ENCODE assay signal across 7 mouse cellular contexts in genomic region chr8:120322956-120323448, GRCm38 (mm10).
A peak's percentile ranks its signal among the peaks of the same experiment; 100 is the strongest.
DNase-seq lines count a peak whose midpoint lies in the region; ATAC-seq and TF ChIP-seq lines count a peak whose summit lies in the region.

No protein-coding gene starts in this region.

- no peak overlapping the region for H3K9ac ChIP-seq in MEL (ENCODE audit: control insufficient read depth, low read depth, low read length, poor library complexity, severe bottlenecking)
- peak overlapping the region; percentile 35; the same call in 1 of the 2 replicates for H3K9ac ChIP-seq in forebrain, embryonic 14.5 days (ENCODE audit: low read length)
- 0 out of 2 replicates have a peak overlapping the region, but pooled peaks have one; percentile 19 for H3K9ac ChIP-seq in hindbrain, embryonic 15.5 days
- H3K9ac ChIP-seq in midbrain, embryonic 11.5 days (ENCODE audit: low read length), result peak overlapping the region; percentile 47; the same call in 1 of the 2 replicates
- no peak overlapping the region for H3K9ac ChIP-seq in stomach, embryonic 14.5 days (replicated peaks; ENCODE audit: low read depth, low read length)

- no peak for TF ChIP-seq EP300 in MEL (IDR thresholded peaks at IDR 0.05; ENCODE audit: low read depth in 1 of 2, low read length in 2 of 2)

- no peaks in the 10 kb centered on the region for H3K79me2 ChIP-seq in MEL (ENCODE audit: control insufficient read depth, insufficient read depth, low read length, poor library complexity)

- H3K4me3 ChIP-seq in MEL (ENCODE audit: control insufficient read depth in 1 of 2, insufficient read depth in 1 of 2, low read depth in 2 of 2, low read length in 2 of 2), result no peak overlapping the region
- no peak overlapping the region for H3K4me3 ChIP-seq in forebrain, embryonic 14.5 days (ENCODE audit: low read depth, low read length)
- H3K4me3 ChIP-seq in hindbrain, embryonic 15.5 days, result no peak overlapping the region
- H3K4me3 ChIP-seq in limb, embryonic 10.5 days, result no peak overlapping the region
- no peak overlapping the region for H3K4me3 ChIP-seq in midbrain, embryonic 11.5 days (ENCODE audit: low read depth, low read length)
- no peak overlapping the region for H3K4me3 ChIP-seq in stomach, embryonic 14.5 days (ENCODE audit: low read depth, low read length)

- peaks cover 9 to 42% of the 10 kb centered on the region in 2 experiments for H3K4me1 ChIP-seq in MEL (ENCODE audit: control insufficient read depth in 1 of 2, insufficient read depth in 2 of 2, low read length in 2 of 2)
- peaks cover 14% of the 10 kb centered on the region for H3K4me1 ChIP-seq in forebrain, embryonic 14.5 days (ENCODE audit: control insufficient read depth, insufficient read depth, low read length)
- peaks cover 45% of the 10 kb centered on the region for H3K4me1 ChIP-seq in hindbrain, embryonic 15.5 days (replicated peaks)
- H3K4me1 ChIP-seq in limb, embryonic 10.5 days, result peaks cover 74% of the 10 kb centered on the region
- peaks cover 48% of the 10 kb centered on the region for H3K4me1 ChIP-seq in midbrain, embryonic 11.5 days (ENCODE audit: control insufficient read depth, insufficient read depth, low read length)
- peaks cover 20% of the 10 kb centered on the region for H3K4me1 ChIP-seq in stomach, embryonic 14.5 days (ENCODE audit: control insufficient read depth, insufficient read depth, low read length)

- no peaks in the 10 kb centered on the region for H3K27me3 ChIP-seq in MEL (ENCODE audit: control insufficient read depth in 1 of 2, insufficient read depth in 2 of 2, low read length in 2 of 2)
- H3K27me3 ChIP-seq in forebrain, embryonic 14.5 days (replicated peaks; ENCODE audit: control insufficient read depth, insufficient read depth, low read length), result no peaks in the 10 kb centered on the region
- H3K27me3 ChIP-seq in hindbrain, embryonic 15.5 days, result no peaks in the 10 kb centered on the region
- H3K27me3 ChIP-seq in limb, embryonic 10.5 days (ENCODE audit: low read depth, poor library complexity, severe bottlenecking), result 0 out of 2 replicates have a peak, but pooled peaks cover 4% of the 10 kb centered on the region
- no peaks in the 10 kb centered on the region for H3K27me3 ChIP-seq in midbrain, embryonic 11.5 days (ENCODE audit: control insufficient read depth, insufficient read depth, low read length)
- no peaks in the 10 kb centered on the region for H3K27me3 ChIP-seq in stomach, embryonic 14.5 days (ENCODE audit: control insufficient read depth, insufficient read depth, low read length)

- TF ChIP-seq POLR2A in MEL (IDR thresholded peaks at IDR 0.05; ENCODE audit: control insufficient read depth in 1 of 2, insufficient read depth in 1 of 2, low read depth in 1 of 2, low read length in 2 of 2, poor library complexity in 1 of 2), result no peak

- H3K9me3 ChIP-seq in MEL (replicated peaks; ENCODE audit: insufficient read depth, low read length), result no peaks in the 10 kb centered on the region
- H3K9me3 ChIP-seq in forebrain, embryonic 14.5 days (replicated peaks; ENCODE audit: control insufficient read depth, low read length), result no peaks in the 10 kb centered on the region
- no peaks in the 10 kb centered on the region for H3K9me3 ChIP-seq in hindbrain, embryonic 15.5 days
- H3K9me3 ChIP-seq in limb, embryonic 10.5 days (replicated peaks), result no peaks in the 10 kb centered on the region
- no peaks in the 10 kb centered on the region for H3K9me3 ChIP-seq in midbrain, embryonic 11.5 days (ENCODE audit: control insufficient read depth, low read length)
- H3K9me3 ChIP-seq in stomach, embryonic 14.5 days (ENCODE audit: control insufficient read depth, low read depth, low read length), result no peaks in the 10 kb centered on the region

- DNase-seq in A20 (ENCODE audit: low read depth, low spot score) (peak; percentile 64), MEL (ENCODE audit: low read depth, low spot score) (peak; percentile 58)
- DNase-seq in forebrain, embryonic 14.5 days (ENCODE audit: low spot score), result peak; percentile 71
- peak; percentile 74 for DNase-seq in limb, embryonic 10.5 days (ENCODE audit: low spot score)
- peak; percentile 96 for DNase-seq in midbrain, embryonic 11.5 days (ENCODE audit: low spot score, missing footprints)

- H3K36me3 ChIP-seq in MEL (ENCODE audit: control insufficient read depth in 1 of 2, insufficient read depth in 2 of 2, low read length in 2 of 2), result peaks cover 0 to 16% of the 10 kb centered on the region in 2 experiments; a peak in 2 of 4 replicates
- no peaks in the 10 kb centered on the region for H3K36me3 ChIP-seq in forebrain, embryonic 14.5 days (ENCODE audit: control insufficient read depth, insufficient read depth, low read length)
- H3K36me3 ChIP-seq in hindbrain, embryonic 15.5 days, result no peaks in the 10 kb centered on the region
- H3K36me3 ChIP-seq in limb, embryonic 10.5 days, result no peaks in the 10 kb centered on the region
- H3K36me3 ChIP-seq in midbrain, embryonic 11.5 days (ENCODE audit: control insufficient read depth, insufficient read depth, low read length), result no peaks in the 10 kb centered on the region
- H3K36me3 ChIP-seq in stomach, embryonic 14.5 days (ENCODE audit: control insufficient read depth, insufficient read depth, low read length), result no peaks in the 10 kb centered on the region

- 4% methylated on average over 20 of the region's 20 CpGs for WGBS in forebrain, embryonic 14.5 days
- 9% methylated on average over 20 of the region's 20 CpGs for WGBS in hindbrain, embryonic 15.5 days
- 6% methylated on average over 20 of the region's 20 CpGs for WGBS in limb, embryonic 10.5 days
- WGBS in midbrain, embryonic 11.5 days, result under 1% methylated on average over 20 of the region's 20 CpGs
- WGBS in stomach, embryonic 14.5 days, result 17% methylated on average over 20 of the region's 20 CpGs

- no peak overlapping the region for H3K27ac ChIP-seq in MEL (ENCODE audit: control insufficient read depth, low read depth, low read length)
- peak overlapping the region; percentile 75 for H3K27ac ChIP-seq in forebrain, embryonic 14.5 days (ENCODE audit: low read depth, low read length)
- peak overlapping the region; percentile 48; the same call in 1 of the 2 replicates for H3K27ac ChIP-seq in hindbrain, embryonic 15.5 days (replicated peaks)
- peak overlapping the region; percentile 85 for H3K27ac ChIP-seq in limb, embryonic 10.5 days
- peak overlapping the region; percentile 90 for H3K27ac ChIP-seq in midbrain, embryonic 11.5 days (ENCODE audit: low read depth, low read length)
- no peak overlapping the region; the same call in 1 of the 2 replicates for H3K27ac ChIP-seq in stomach, embryonic 14.5 days (ENCODE audit: low read length)

- no peak for TF ChIP-seq RAD21 in MEL (IDR thresholded peaks at IDR 0.05; ENCODE audit: low read depth, low read length)

- peak overlapping the region; percentile 18; the same call in 1 of the 2 replicates for H3K4me2 ChIP-seq in forebrain, embryonic 14.5 days (ENCODE audit: low read length)
- H3K4me2 ChIP-seq in hindbrain, embryonic 15.5 days, result peak overlapping the region; percentile 9
- H3K4me2 ChIP-seq in midbrain, embryonic 11.5 days, result peak overlapping the region; percentile 23
- peak overlapping the region; percentile 10 for H3K4me2 ChIP-seq in stomach, embryonic 14.5 days (replicated peaks; ENCODE audit: low read depth, low read length)

- peak; percentile 59 for ATAC-seq in forebrain, embryonic 14.5 days
- ATAC-seq in hindbrain, embryonic 15.5 days (ENCODE audit: low FRiP score, low read depth), result peak; percentile 63
- peak; percentile 92 for ATAC-seq in midbrain, embryonic 11.5 days (ENCODE audit: low FRiP score)
- peak; percentile 44; the same call in 1 of the 2 replicates for ATAC-seq in stomach, embryonic 14.5 days (ENCODE audit: insufficient number of reproducible peaks, insufficient read depth, low FRiP score, low read depth)

- no peak for TF ChIP-seq CTCF in MEL (IDR thresholded peaks at IDR 0.05 in 2 of 3, conservative IDR thresholded peaks at IDR 0.05 in 1 of 3; ENCODE audit: control insufficient read depth in 1 of 3, insufficient read depth in 1 of 3, low read depth in 2 of 3, low read length in 3 of 3, poor library complexity in 1 of 3, severe bottlenecking in 1 of 3)

TF ChIP-seq in MEL, 35 proteins besides CTCF, POLR2A, EP300 and RAD21:
- peak; percentile 35; the same call in 1 of the 2 replicates for TF ChIP-seq MAZ (IDR thresholded peaks at IDR 0.05; ENCODE audit: low read depth, low read length)
- TF ChIP-seq SMC3 (IDR thresholded peaks at IDR 0.05; ENCODE audit: low read depth, low read length), result no peak
- peak; percentile 46 for TF ChIP-seq USF1 (IDR thresholded peaks at IDR 0.05; ENCODE audit: low read depth, low read length)
- no peak for TF ChIP-seq NRF1 (IDR thresholded peaks at IDR 0.05; ENCODE audit: insufficient read depth, low read depth, low read length, poor library complexity, severe bottlenecking)
- no peak for TF ChIP-seq CHD1 (IDR thresholded peaks at IDR 0.05; ENCODE audit: low read depth, low read length)
- no peak for TF ChIP-seq KAT2A (conservative IDR thresholded peaks at IDR 0.05; ENCODE audit: low read depth, low read length)
- TF ChIP-seq POLR2AphosphoS5 (IDR thresholded peaks at IDR 0.05; ENCODE audit: borderline replicate concordance, low read depth, low read length), result no peak
- TF ChIP-seq ZMIZ1 (IDR thresholded peaks at IDR 0.05; ENCODE audit: low read depth, low read length), result no peak
- 0 out of 2 replicates have a peak, but pooled peaks have one; percentile 25 for TF ChIP-seq ETS1 (IDR thresholded peaks at IDR 0.05; ENCODE audit: low read depth, low read length)
- no peak for TF ChIP-seq MXI1 (IDR thresholded peaks at IDR 0.05; ENCODE audit: low read depth, low read length)

Comparison
In these comparisons a context has a peak if more than half of its experiments do, and no peak if none do; other contexts are left out.
1. H3K27ac ChIP-seq: peak in forebrain, embryonic 14.5 days (single experiment), hindbrain, embryonic 15.5 days (single experiment), limb, embryonic 10.5 days (single experiment) and midbrain, embryonic 11.5 days (single experiment); none in MEL (single experiment) and stomach, embryonic 14.5 days (single experiment).
2. H3K9ac ChIP-seq: peak in forebrain, embryonic 14.5 days (single experiment), hindbrain, embryonic 15.5 days (single experiment) and midbrain, embryonic 11.5 days (single experiment); none in MEL (single experiment) and stomach, embryonic 14.5 days (single experiment).
3. Peak in every context shown above with its lines, with median percentiles within 50 percentile points of each other: DNase-seq, ATAC-seq and H3K4me2 ChIP-seq.